Mouse (Mus musculus): Measurements from ENCODE around the gene Rnf181.

The Rnf181 gene

GRCm38 (mm10) chr6:72326274-72326673 lies 40.5 kb downstream of the Rnf181 start:
- peak; percentile 37 for DNase-seq

- DNase-seq, result no peak
These were observed 42.8 kb downstream of the Rnf181 start for GRCm38 (mm10) chr6:72323786-72324508.

- DNase-seq, result no peak
These were observed 43.8 kb downstream of the Rnf181 start for GRCm38 (mm10) chr6:72322936-72323335.

- DNase-seq, result peak in 1 of 2 experiments; percentile 11
These were observed 47.7 kb downstream of the Rnf181 start for GRCm38 (mm10) chr6:72319019-72319418.

- DNase-seq, result no peak
These were observed 48.3 kb downstream of the Rnf181 start for GRCm38 (mm10) chr6:72318440-72318839.

- DNase-seq, result no peak
These were observed 50.7 kb downstream of the Rnf181 start for GRCm38 (mm10) chr6:72316044-72316443.

GRCm38 (mm10) chr6:72315384-72315783 lies 51.4 kb downstream of the Rnf181 start:
- no peak for DNase-seq

- no peak for DNase-seq
These were observed 53.5 kb downstream of the Rnf181 start for GRCm38 (mm10) chr6:72313124-72313867.

- DNase-seq, result no peak
These were observed 54.6 kb downstream of the Rnf181 start for GRCm38 (mm10) chr6:72312198-72312597.
